Mouse (Mus musculus) 3T3-L1 (cell line): ENCODE measurements at regions not wholly inside any gene's neighbourhood (a gene's known extent, or its start where the extent isn't known, plus 50 kb on each side); places are given as distances from the start of the nearest gene placed in this dataset.
A peak's percentile ranks its signal among the peaks of the same experiment; 100 is the strongest.

ENCODE experiments used
- DNase-seq: peaks from one replicate; pipeline ENCODE4 v3.0.0-alpha.2; 2015; ENCODE audit warnings: low read depth, low spot score

- DNase-seq = peak; percentile 8
Measured at GRCm38 (mm10) chr9:68072624-68073023, 232.4 kb downstream of the Vps13c start.

GRCm38 (mm10) chr9:68077329-68077728 lies 237.1 kb downstream of the Vps13c start:
- no peak for DNase-seq

- DNase-seq = no peak
Measured at GRCm38 (mm10) chr9:68083341-68083740, 243.1 kb downstream of the Vps13c start.

- DNase-seq = no peak
Measured at GRCm38 (mm10) chr9:68084966-68085365, 244.8 kb downstream of the Vps13c start.

GRCm38 (mm10) chr9:68094561-68094960 lies 254.4 kb downstream of the Vps13c start:
- DNase-seq = no peak

GRCm38 (mm10) chr9:68109841-68110240 lies 269.6 kb downstream of the Vps13c start:
- DNase-seq = no peak

GRCm38 (mm10) chr9:68115151-68115690 lies 275.0 kb downstream of the Vps13c start:
- no peak for DNase-seq

- DNase-seq = no peak
Measured at GRCm38 (mm10) chr9:68116221-68116741, 276.1 kb downstream of the Vps13c start.

- no peak for DNase-seq
Measured at GRCm38 (mm10) chr9:68118266-68118665, 278.1 kb downstream of the Vps13c start.

GRCm38 (mm10) chr9:68122266-68122665 lies 282.1 kb downstream of the Vps13c start:
- peak; percentile 1 for DNase-seq

- DNase-seq = no peak
Measured at GRCm38 (mm10) chr9:68131263-68131662, 291.1 kb downstream of the Vps13c start.

GRCm38 (mm10) chr9:68135446-68136050 lies 295.4 kb downstream of the Vps13c start:
- no peak for DNase-seq

GRCm38 (mm10) chr9:68162813-68163570 lies 322.8 kb downstream of the Vps13c start:
- DNase-seq = no peak

GRCm38 (mm10) chr9:68166556-68166955 lies 326.4 kb downstream of the Vps13c start:
- no peak for DNase-seq

- DNase-seq = no peak
Measured at GRCm38 (mm10) chr9:68188921-68189320, 348.7 kb downstream of the Vps13c start.

- no peak for DNase-seq
Measured at GRCm38 (mm10) chr9:68199831-68200230, 359.6 kb downstream of the Vps13c start.

- no peak for DNase-seq
Measured at GRCm38 (mm10) chr9:68201031-68201430, 360.8 kb downstream of the Vps13c start.

GRCm38 (mm10) chr9:68225694-68226093 lies 385.5 kb downstream of the Vps13c start:
- DNase-seq = no peak

GRCm38 (mm10) chr9:68231131-68231530 lies 390.9 kb downstream of the Vps13c start:
- DNase-seq = no peak

GRCm38 (mm10) chr9:68234979-68235649 lies 394.9 kb downstream of the Vps13c start:
- DNase-seq = no peak

GRCm38 (mm10) chr9:68239121-68239520 lies 398.9 kb downstream of the Vps13c start:
- DNase-seq = no peak

GRCm38 (mm10) chr9:68239551-68239950 lies 399.4 kb downstream of the Vps13c start:
- DNase-seq = no peak
